Mouse (Mus musculus) bone marrow macrophage, adult 2 months (primary cell): ENCODE results near the gene Upk2. TPM values are rescaled to one million over a fixed set of nuclear protein-coding genes. Genes with fewer than 3 reads are reported as not detected.
"Not testable (repeated sequence)": the region's sequence is repeated elsewhere in the genome, so short reads cannot be mapped to it uniquely, and the experiment has no call there.

Source experiments
- H3K27ac ChIP-seq: 2 replicates; pipeline ENCODE4 v1.5.1; 2012; ENCODE audit warnings: low read depth, low read length; ENCODE audit not compliant: insufficient read depth
- H3K4me1 ChIP-seq: 2 replicates; pipeline ENCODE4 v1.6.1; 2012; ENCODE audit warnings: low read length; ENCODE audit not compliant: control insufficient read depth, insufficient read depth
- H3K4me3 ChIP-seq: 2 replicates; pipeline ENCODE4 v1.5.1; 2012; ENCODE audit warnings: mild to moderate bottlenecking, low read length, moderate library complexity; ENCODE audit not compliant: insufficient read depth
- CTCF ChIP-seq: IDR thresholded peaks from 2 replicates; pipeline ENCODE4 v1.5.1; 2012; ENCODE audit warnings: low read depth, mild to moderate bottlenecking, low read length, moderate library complexity
- POLR2A ChIP-seq: IDR thresholded peaks from 2 replicates; pipeline ENCODE4 v1.6.1; 2012; ENCODE audit warnings: mild to moderate bottlenecking, low read depth, low read length, borderline replicate concordance
- polyA plus RNA-seq: library from polyadenylated mRNA; stranded (reverse); fragments of >200 nt; gene quantifications from 2 replicates; pipeline ENCODE4 v1.2.4, GENCODE M21; 2012; ENCODE audit not compliant: missing spikeins, insufficient read depth, insufficient read length

Upk2 gene
- polyA plus RNA-seq, 1 experiment, result not detected

DNA sequence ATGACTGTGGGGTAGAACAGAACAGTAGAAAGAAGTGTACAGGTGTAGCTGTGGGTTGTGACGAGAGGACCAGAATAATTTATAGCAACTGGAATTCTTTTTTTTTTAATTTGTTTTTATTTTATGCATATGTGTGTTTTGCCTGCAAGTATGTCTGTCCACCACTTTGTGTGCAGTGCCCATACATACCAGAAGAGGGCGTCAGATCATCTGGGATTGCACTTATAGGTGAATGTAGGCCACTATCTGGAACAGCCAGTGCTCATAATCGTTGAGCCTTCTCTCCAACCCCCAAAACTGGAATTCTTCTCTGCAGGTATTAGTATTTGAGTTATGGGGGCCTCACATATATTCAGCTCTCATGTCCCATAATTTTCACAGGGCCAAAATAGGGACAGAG lies 18.4 kb upstream of the Upk2 start:
- TF ChIP-seq POLR2A, result no peak
- Histone ChIP-seq H3K4me1 (peaks cover 7% of the 10 kb centered on the region), H3K4me3 (no peak overlapping the region), H3K27ac (no peak overlapping the region)

DNA sequence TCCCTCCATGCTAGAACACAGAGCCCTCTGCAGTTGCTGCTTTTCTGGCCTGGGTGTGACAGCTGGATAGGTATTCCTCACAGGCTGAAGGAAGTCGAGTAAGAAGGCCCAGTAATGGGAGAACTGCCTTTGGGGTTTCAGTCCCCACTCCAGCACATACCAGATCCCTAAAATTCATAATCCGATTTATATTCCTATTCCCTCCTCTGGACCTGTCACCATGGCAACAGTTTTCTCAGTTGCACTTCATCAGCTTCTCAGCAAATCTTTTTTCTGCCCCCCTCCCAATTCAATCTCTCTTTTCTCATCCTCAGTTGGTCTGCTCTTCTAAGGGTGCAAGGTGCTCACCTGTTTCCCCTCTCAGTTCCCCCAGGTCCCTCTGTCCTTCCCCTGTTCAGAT lies 14.0 kb upstream of the Upk2 start:
- Histone ChIP-seq H3K27ac (no peak overlapping the region), H3K4me3 (no peak overlapping the region)

GRCm38 (mm10) chr9:44468224-44468623 lies 13.4 kb upstream of the Upk2 start:
- Histone ChIP-seq H3K4me3 (no peak overlapping the region), H3K27ac (no peak overlapping the region), H3K4me1 (peaks cover 9% of the 10 kb centered on the region)
- no peak for TF ChIP-seq POLR2A
- TF ChIP-seq CTCF, result no peak

More for the DNA sequence above, 14.0 kb upstream of the Upk2 start:
- H3K4me1 ChIP-seq, result peaks cover 9% of the 10 kb centered on the region
- TF ChIP-seq POLR2A (no peak), CTCF (no peak)

- TF ChIP-seq CTCF (no peak), POLR2A (no peak)
- Histone ChIP-seq H3K27ac (peak overlapping the region; percentile 97), H3K4me3 (peak overlapping the region; percentile 33), H3K4me1 (peaks cover 32% of the 10 kb centered on the region)
These were observed 7.2 kb upstream of the Upk2 start for GRCm38 (mm10) chr9:44461950-44462349.

DNA sequence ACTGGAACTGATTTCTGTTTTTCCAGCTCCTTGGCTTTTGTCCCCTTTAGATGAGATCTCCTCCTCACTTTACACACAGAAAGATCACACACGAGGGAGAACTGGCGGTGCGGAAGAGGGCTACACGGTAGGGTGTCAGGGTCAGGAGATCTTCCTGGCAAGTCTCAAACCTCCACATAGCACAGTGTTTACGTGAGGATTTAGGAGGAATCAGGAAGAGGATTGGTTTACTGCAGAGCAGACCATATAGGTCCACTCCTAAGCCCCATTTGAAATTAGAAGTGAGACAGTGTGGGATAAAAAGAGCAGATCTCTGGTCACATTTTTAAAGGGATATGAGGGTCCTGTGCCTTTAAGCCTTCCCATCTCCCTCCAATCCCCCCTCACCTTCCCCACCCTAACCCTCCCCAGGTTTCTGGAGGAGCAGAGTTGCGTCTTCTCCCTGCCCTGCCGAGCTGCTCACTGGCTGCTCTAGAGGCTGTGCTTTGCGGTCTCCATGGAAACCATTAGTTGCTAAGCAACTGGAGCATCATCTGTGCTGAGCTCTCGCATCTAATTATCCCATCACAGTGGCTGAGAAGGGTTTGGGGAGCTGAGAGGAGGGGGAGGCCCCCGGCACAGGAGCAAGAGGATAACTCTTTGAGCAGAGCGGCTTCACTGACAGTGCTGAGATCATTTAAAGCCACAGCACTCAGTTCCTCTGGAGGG lies 2.4 kb upstream of the Upk2 start:
- Histone ChIP-seq H3K27ac (no peak overlapping the region), H3K4me3 (no peak overlapping the region), H3K4me1 (peaks cover 22% of the 10 kb centered on the region)
- TF ChIP-seq CTCF, result no peak
- no peak for TF ChIP-seq POLR2A

DNA sequence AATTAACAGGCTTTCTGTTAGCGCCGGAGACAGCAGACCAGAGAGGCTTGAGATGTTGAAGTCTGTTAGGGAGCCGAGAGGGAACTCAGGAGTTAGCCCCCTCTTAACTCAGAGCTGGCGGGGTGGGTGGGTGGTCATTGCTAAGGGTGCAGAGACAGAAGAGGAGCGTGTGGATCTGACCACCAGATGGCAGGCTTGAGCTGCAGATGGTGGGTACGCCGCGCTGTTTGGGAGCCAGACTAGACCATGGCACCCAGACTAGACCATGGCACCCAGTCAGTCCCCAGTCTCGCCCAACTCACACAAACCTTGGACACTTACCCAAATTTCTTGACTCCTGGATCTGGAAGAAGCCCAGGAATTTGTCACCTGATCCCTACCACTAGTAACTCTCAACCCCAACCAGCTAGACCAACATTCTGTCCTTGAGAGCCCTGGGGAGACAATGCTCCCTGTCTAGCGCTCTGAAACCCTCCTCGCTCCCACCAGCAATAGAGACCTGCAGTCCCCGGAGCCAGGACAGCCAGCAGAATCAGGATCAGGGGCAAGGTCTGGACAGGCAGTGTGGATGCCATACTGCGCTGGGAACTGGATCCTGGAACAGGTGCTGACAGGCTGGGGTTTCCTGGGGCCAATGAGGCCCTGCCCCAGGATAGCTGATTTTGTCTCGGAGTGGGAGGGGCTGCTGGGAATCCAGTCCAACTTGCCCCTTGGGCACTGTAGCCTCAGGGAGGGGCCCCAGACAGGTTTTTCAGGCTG lies 465 bp downstream of the Upk2 start:
- TF ChIP-seq POLR2A, result no peak
- TF ChIP-seq CTCF, result peak; percentile 86
- Histone ChIP-seq H3K4me1 (peaks cover 2% of the 10 kb centered on the region; the same call in 1 of the 2 replicates), H3K27ac (no peak overlapping the region), H3K4me3 (no peak overlapping the region)

DNA sequence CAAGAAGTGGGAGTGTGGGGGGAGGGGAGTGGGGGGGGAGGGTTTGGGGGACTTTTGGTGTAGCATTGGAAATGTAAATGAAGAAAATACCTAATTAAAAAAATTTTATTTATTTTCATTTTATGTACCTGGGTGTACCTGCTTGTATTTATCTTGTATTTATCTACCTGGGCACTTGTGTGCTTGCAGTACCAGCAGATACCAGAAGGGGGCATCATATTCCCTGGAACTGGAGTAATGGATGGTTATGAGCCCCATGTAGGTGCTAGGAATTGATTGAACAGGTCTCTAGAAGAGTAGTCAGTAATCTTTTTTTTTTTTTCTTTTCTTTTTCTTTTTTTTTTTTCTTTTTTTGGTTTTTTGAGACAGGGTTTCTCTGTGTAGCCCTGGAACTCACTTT lies 4.4 kb downstream of the Upk2 start:
- H3K27ac ChIP-seq, result no peak overlapping the region
- TF ChIP-seq CTCF (no peak), POLR2A (no peak)
- H3K4me1 ChIP-seq, result peaks cover 2% of the 10 kb centered on the region; the same call in 1 of the 2 replicates
- H3K4me3 ChIP-seq, result no peak overlapping the region

- not testable (repeated sequence) for H3K4me1 ChIP-seq, H3K27ac ChIP-seq, H3K4me3 ChIP-seq
These were observed 10.3 kb downstream of the Upk2 start for GRCm38 (mm10) chr9:44444402-44445025.

- Histone ChIP-seq H3K4me1 (peaks cover 11% of the 10 kb centered on the region), H3K4me3 (no peak within 1 kb of the TSS), H3K27ac (no peak within 1 kb of the TSS)
- no peak for TF ChIP-seq CTCF
- no peak for TF ChIP-seq POLR2A
These were observed 13.8 kb downstream of the Upk2 start, which contains the start of gene Foxr1 for GRCm38 (mm10) chr9:44440961-44441360. Gene Foxr1 (minus strand): TSS chr9:44441136.

DNA sequence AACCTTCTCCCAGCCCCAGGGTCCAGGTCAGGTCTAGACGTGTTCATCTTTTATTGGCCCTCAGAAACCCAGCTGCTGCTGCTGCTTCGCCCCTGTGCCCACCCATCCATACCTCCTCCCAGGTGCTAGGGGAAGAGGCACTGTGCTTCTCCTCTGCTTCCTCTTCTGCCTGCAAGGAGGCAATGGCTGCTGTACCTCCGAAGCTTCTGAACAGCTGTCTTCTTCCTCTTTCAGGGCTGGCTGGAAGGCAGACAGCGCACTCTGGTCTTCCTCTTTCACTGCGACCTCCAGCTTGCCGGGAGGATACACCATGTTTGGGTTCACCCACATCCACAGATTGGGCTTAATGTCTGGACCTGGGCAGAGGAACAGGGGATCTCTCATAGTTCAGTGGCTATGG lies 19.0 kb downstream of the Upk2 start:
- H3K27ac ChIP-seq, result no peak overlapping the region
- peaks cover 13% of the 10 kb centered on the region for H3K4me1 ChIP-seq
- TF ChIP-seq CTCF (no peak), POLR2A (no peak)
- no peak overlapping the region for H3K4me3 ChIP-seq
